Mouse (Mus musculus): ENCODE results near the gene Man2a2. TPM values are rescaled to one million over a fixed set of nuclear protein-coding genes. Genes with fewer than 3 reads are reported as not detected.
A peak's percentile ranks its signal among the peaks of the same experiment; 100 is the strongest.
"Not testable (repeated sequence)": the region's sequence is repeated elsewhere in the genome, so short reads cannot be mapped to it uniquely, and the experiment has no call there.

Man2a2 gene
- total RNA-seq, 2 experiments from 2014 or later, result 5.1 to 13.0 TPM

GRCm38 (mm10) chr7:80401041-80401859 is 30.1 kb upstream of the Man2a2 start:
- ATAC-seq (replicated peaks; ENCODE audit: low FRiP score, poor library complexity, severe bottlenecking), result 0 out of 2 replicates have a peak, but pooled peaks have one; percentile 11

GRCm38 (mm10) chr7:80400571-80400970 is 29.4 kb upstream of the Man2a2 start:
- ATAC-seq (replicated peaks; ENCODE audit: low FRiP score, poor library complexity, severe bottlenecking), result no peak

GRCm38 (mm10) chr7:80400099-80400498 is 28.9 kb upstream of the Man2a2 start:
- ATAC-seq (replicated peaks; ENCODE audit: low FRiP score, poor library complexity, severe bottlenecking), result no peak

GRCm38 (mm10) chr7:80398654-80399444 is 27.7 kb upstream of the Man2a2 start:
- no peak for ATAC-seq (replicated peaks; ENCODE audit: low FRiP score, poor library complexity, severe bottlenecking)

- ATAC-seq (replicated peaks; ENCODE audit: low FRiP score, poor library complexity, severe bottlenecking), result no peak
Observed at GRCm38 (mm10) chr7:80397986-80398385, 26.8 kb upstream of the Man2a2 start.

GRCm38 (mm10) chr7:80396427-80396826 is 25.3 kb upstream of the Man2a2 start:
- not testable (repeated sequence) for ATAC-seq (replicated peaks; ENCODE audit: low FRiP score, poor library complexity, severe bottlenecking)

- no peak for ATAC-seq (replicated peaks; ENCODE audit: low FRiP score, poor library complexity, severe bottlenecking)
Observed at GRCm38 (mm10) chr7:80394600-80394999, 23.4 kb upstream of the Man2a2 start.

- no peak for ATAC-seq (replicated peaks; ENCODE audit: low FRiP score, poor library complexity, severe bottlenecking)
Observed at GRCm38 (mm10) chr7:80392119-80392518, 20.9 kb upstream of the Man2a2 start.

GRCm38 (mm10) chr7:80387633-80388543 is 16.7 kb upstream of the Man2a2 start, which contains the start of gene Fes:
TSS of gene Fes (minus strand) at chr7:80387946.
- no peak for ATAC-seq (replicated peaks; ENCODE audit: low FRiP score, poor library complexity, severe bottlenecking)

GRCm38 (mm10) chr7:80387033-80387632 is 16.0 kb upstream of the Man2a2 start:
- no peak for ATAC-seq (replicated peaks; ENCODE audit: low FRiP score, poor library complexity, severe bottlenecking)

GRCm38 (mm10) chr7:80386235-80386930 is 15.2 kb upstream of the Man2a2 start:
- peak; percentile 69 for ATAC-seq (replicated peaks; ENCODE audit: low FRiP score, poor library complexity, severe bottlenecking)

- no peak for ATAC-seq (replicated peaks; ENCODE audit: low FRiP score, poor library complexity, severe bottlenecking)
Observed at GRCm38 (mm10) chr7:80382919-80383318, 11.7 kb upstream of the Man2a2 start.

- 0 out of 2 replicates have a peak, but pooled peaks have one; percentile 27 for ATAC-seq (replicated peaks; ENCODE audit: low FRiP score, poor library complexity, severe bottlenecking)
Observed at GRCm38 (mm10) chr7:80379531-80379930, 8.4 kb upstream of the Man2a2 start.

- ATAC-seq (replicated peaks; ENCODE audit: low FRiP score, poor library complexity, severe bottlenecking), result 0 out of 2 replicates have a peak, but pooled peaks have one; percentile 37
Observed at GRCm38 (mm10) chr7:80377471-80377870, 6.3 kb upstream of the Man2a2 start.

GRCm38 (mm10) chr7:80376192-80376591 is 5.0 kb upstream of the Man2a2 start:
- no peak for ATAC-seq (replicated peaks; ENCODE audit: low FRiP score, poor library complexity, severe bottlenecking)

GRCm38 (mm10) chr7:80375376-80376039 is 4.3 kb upstream of the Man2a2 start:
- no peak for ATAC-seq (replicated peaks; ENCODE audit: low FRiP score, poor library complexity, severe bottlenecking)

- no peak for ATAC-seq (replicated peaks; ENCODE audit: low FRiP score, poor library complexity, severe bottlenecking)
Observed at GRCm38 (mm10) chr7:80374733-80375132, 3.6 kb upstream of the Man2a2 start.

GRCm38 (mm10) chr7:80374280-80374679 is 3.1 kb upstream of the Man2a2 start:
- ATAC-seq (replicated peaks; ENCODE audit: low FRiP score, poor library complexity, severe bottlenecking), result no peak

Data from erythroid progenitor cell, adult 5-6 weeks (primary cell).